Mouse (Mus musculus): ENCODE measurements at regions not wholly inside any gene's neighbourhood (a gene's known extent, or its start where the extent isn't known, plus 50 kb on each side); places are given as distances from the start of the nearest gene placed in this dataset.

DNA sequence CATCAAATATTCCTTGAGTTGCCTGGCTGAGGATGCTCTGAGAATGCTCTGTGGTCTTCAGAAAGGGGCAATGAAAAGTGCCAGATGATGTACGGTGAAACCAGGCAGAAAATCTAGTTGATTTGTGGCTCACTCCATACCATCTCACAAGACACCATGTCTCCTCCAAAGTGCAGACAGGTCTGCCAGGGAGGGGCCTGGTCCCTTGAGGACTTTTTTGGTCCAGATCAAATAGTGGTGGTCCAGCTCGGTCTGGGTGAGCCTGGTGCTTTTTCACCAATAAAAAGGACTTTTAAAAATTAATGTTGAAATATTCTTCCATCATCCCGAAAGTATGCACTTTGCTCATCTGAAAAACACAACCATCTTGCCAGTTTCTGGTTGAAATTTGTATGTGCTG is 224.2 kb downstream of the Cog6 start:
- TF ChIP-seq CTCF (IDR thresholded peaks at IDR 0.05; ENCODE audit: low read depth) = no peak
- TF ChIP-seq EP300 (IDR thresholded peaks at IDR 0.05; ENCODE audit: low read depth) = no peak
